Mouse (Mus musculus) heart, embryonic 11.5 days (tissue): ENCODE measurements around the gene Phtf1. TPM values are rescaled to one million over a fixed set of nuclear protein-coding genes. Genes with fewer than 3 reads are reported as not detected.

Experiments
- ATAC-seq: fragments of 200-750 bp; cut with Nextera tagmentation; replicated peaks from 2 replicates; pipeline ENCODE4 v1.8.0; 2017; ENCODE audit warnings: moderate library complexity; ENCODE audit not compliant: insufficient number of reproducible peaks, low FRiP score, low TSS enrichment
- H3K27ac ChIP-seq: fragments of 300-500 bp; sonication (generic); 2 replicates; pipeline ENCODE4 v1.5.1; 2014; ENCODE audit warnings: mild to moderate bottlenecking, low read depth, low read length
- H3K27me3 ChIP-seq: fragments of 300-500 bp; sonication (generic); 2 replicates; pipeline ENCODE4 v1.6.1; 2014; ENCODE audit warnings: mild to moderate bottlenecking, low read length, mixed read lengths; ENCODE audit not compliant: control insufficient read depth, insufficient read depth
- H3K36me3 ChIP-seq: fragments of 300-500 bp; sonication (generic); 2 replicates; pipeline ENCODE4 v1.6.1; 2014; ENCODE audit warnings: mild to moderate bottlenecking, low read length, moderate library complexity, mixed read lengths; ENCODE audit not compliant: control insufficient read depth, insufficient read depth
- H3K4me1 ChIP-seq: fragments of 300-500 bp; sonication (generic); 2 replicates; pipeline ENCODE4 v1.6.1; 2014; ENCODE audit warnings: low read length; ENCODE audit not compliant: control insufficient read depth, insufficient read depth
- H3K4me2 ChIP-seq: fragments of 300-500 bp; sonication (generic); 2 replicates; pipeline ENCODE4 v1.6.1; 2014; ENCODE audit warnings: mild to moderate bottlenecking, moderate library complexity
- H3K4me3 ChIP-seq: fragments of 300-500 bp; sonication (generic); 2 replicates; pipeline ENCODE4 v1.5.1; 2014; ENCODE audit warnings: low read depth, low read length
- H3K9ac ChIP-seq: fragments of 300-500 bp; sonication (generic); 2 replicates; pipeline ENCODE4 v1.6.1; 2014; ENCODE audit warnings: mild to moderate bottlenecking, low read depth, low read length, moderate library complexity
- H3K9me3 ChIP-seq: fragments of 300-500 bp; sonication (generic); replicated peaks from 2 replicates; pipeline ENCODE4 v1.6.1; 2016; ENCODE audit warnings: low read length; ENCODE audit not compliant: control insufficient read depth
- WGBS: fragments of 180-500 bp; shearing (Covaris S2); extraction: QIAGEN DNeasy Blood & Tissue Kit; methylation state at CpG from one replicate; pipeline ENCODE4 v1.1.7; 2014; ENCODE audit not compliant: insufficient replicate concordance; 5-methylcytosine and 5-hydroxymethylcytosine counted together
- polyA plus RNA-seq: library from polyadenylated mRNA; unstranded; fragments of >200 nt; fragmentation: Nextera tagmentation; extraction: Ambion mirVana; gene quantifications from 2 replicates; pipeline ENCODE4 v1.2.1, GENCODE M21; 2014

The Phtf1 gene
- polyA plus RNA-seq, 1 experiment from 2014 or later, result 18.9 TPM

GRCm38 (mm10) chr3:104007479-104007878 is 39.6 kb downstream of the Phtf1 start:
- H3K4me1 ChIP-seq, result no peaks in the 10 kb centered on the region
- peaks cover 12% of the 10 kb centered on the region for H3K36me3 ChIP-seq
- H3K27me3 ChIP-seq, result no peaks in the 10 kb centered on the region
- 89% methylated on average over 8 of the region's 8 CpGs for WGBS
- H3K9me3 ChIP-seq, result no peaks in the 10 kb centered on the region
- H3K4me3 ChIP-seq, result no peak overlapping the region
- ATAC-seq, result no peak
- no peak overlapping the region for H3K4me2 ChIP-seq
- no peak overlapping the region for H3K9ac ChIP-seq
- H3K27ac ChIP-seq, result no peak overlapping the region

- ATAC-seq, result no peak
Measured at GRCm38 (mm10) chr3:104009924-104010662, 42.2 kb downstream of the Phtf1 start.

GRCm38 (mm10) chr3:104011972-104012371 is 44.1 kb downstream of the Phtf1 start:
- no peak overlapping the region for H3K4me2 ChIP-seq
- H3K4me3 ChIP-seq, result no peak overlapping the region
- peaks cover 16% of the 10 kb centered on the region for H3K36me3 ChIP-seq
- no peaks in the 10 kb centered on the region for H3K27me3 ChIP-seq
- no peak overlapping the region for H3K27ac ChIP-seq
- H3K9me3 ChIP-seq, result no peaks in the 10 kb centered on the region
- no peak for ATAC-seq
- WGBS, result 82% methylated on average over 2 of the region's 2 CpGs
- no peak overlapping the region for H3K9ac ChIP-seq
- H3K4me1 ChIP-seq, result no peaks in the 10 kb centered on the region

More at GRCm38 (mm10) chr3:104009924-104010662, 42.2 kb downstream of the Phtf1 start:
- WGBS, result 84% methylated on average over 5 of the region's 5 CpGs
- Histone ChIP-seq H3K27me3 (no peaks in the 10 kb centered on the region), H3K9ac (no peak overlapping the region), H3K9me3 (no peaks in the 10 kb centered on the region), H3K27ac (no peak overlapping the region), H3K36me3 (peaks cover 11% of the 10 kb centered on the region), H3K4me3 (no peak overlapping the region), H3K4me1 (no peaks in the 10 kb centered on the region), H3K4me2 (no peak overlapping the region)

GRCm38 (mm10) chr3:104017931-104018330 is 50.0 kb downstream of the Phtf1 start:
- H3K4me2 ChIP-seq, result no peak overlapping the region
- no peaks in the 10 kb centered on the region for H3K27me3 ChIP-seq
- peaks cover 18% of the 10 kb centered on the region for H3K36me3 ChIP-seq
- WGBS, result 84% methylated on average over 3 of the region's 3 CpGs
- H3K4me3 ChIP-seq, result no peak overlapping the region
- no peaks in the 10 kb centered on the region for H3K9me3 ChIP-seq
- H3K9ac ChIP-seq, result no peak overlapping the region
- no peak overlapping the region for H3K27ac ChIP-seq
- ATAC-seq, result no peak
- H3K4me1 ChIP-seq, result no peaks in the 10 kb centered on the region

GRCm38 (mm10) chr3:104019453-104019852 is 51.5 kb downstream of the Phtf1 start:
- Histone ChIP-seq H3K27me3 (no peaks in the 10 kb centered on the region), H3K9ac (no peak overlapping the region), H3K9me3 (no peaks in the 10 kb centered on the region), H3K4me3 (no peak overlapping the region), H3K4me1 (no peaks in the 10 kb centered on the region), H3K4me2 (no peak overlapping the region), H3K27ac (no peak overlapping the region), H3K36me3 (peaks cover 16% of the 10 kb centered on the region)
- 70% methylated on average over 4 of the region's 4 CpGs for WGBS
- ATAC-seq, result no peak

- 84% methylated on average over 12 of the region's 12 CpGs for WGBS
Measured at GRCm38 (mm10) chr3:104020101-104020500, 52.2 kb downstream of the Phtf1 start.

GRCm38 (mm10) chr3:104026938-104027337 is 59.0 kb downstream of the Phtf1 start:
- Histone ChIP-seq H3K4me3 (no peak overlapping the region), H3K4me2 (no peak overlapping the region), H3K9me3 (no peaks in the 10 kb centered on the region), H3K4me1 (peaks cover under 1% of the 10 kb centered on the region; the same call in 1 of the 2 replicates), H3K27me3 (no peaks in the 10 kb centered on the region), H3K9ac (no peak overlapping the region), H3K27ac (no peak overlapping the region), H3K36me3 (peaks cover 5% of the 10 kb centered on the region; the same call in 1 of the 2 replicates)
- no peak for ATAC-seq
- 64% methylated on average over 3 of the region's 3 CpGs for WGBS

More at GRCm38 (mm10) chr3:104020101-104020500, 52.2 kb downstream of the Phtf1 start:
- Histone ChIP-seq H3K9me3 (no peaks in the 10 kb centered on the region), H3K27me3 (no peaks in the 10 kb centered on the region), H3K36me3 (peaks cover 14% of the 10 kb centered on the region), H3K4me2 (no peak overlapping the region), H3K4me1 (no peaks in the 10 kb centered on the region), H3K27ac (no peak overlapping the region), H3K4me3 (no peak overlapping the region), H3K9ac (no peak overlapping the region)
- ATAC-seq, result no peak

GRCm38 (mm10) chr3:104032086-104032485 is 64.2 kb downstream of the Phtf1 start:
- no peak overlapping the region for H3K9ac ChIP-seq
- no peaks in the 10 kb centered on the region for H3K9me3 ChIP-seq
- H3K4me2 ChIP-seq, result no peak overlapping the region
- H3K36me3 ChIP-seq, result peaks cover 5% of the 10 kb centered on the region; the same call in 1 of the 2 replicates
- 74% methylated on average over 1 of the region's 1 CpGs for WGBS
- H3K27ac ChIP-seq, result no peak overlapping the region
- no peaks in the 10 kb centered on the region for H3K27me3 ChIP-seq
- H3K4me3 ChIP-seq, result no peak overlapping the region
- no peak for ATAC-seq
- H3K4me1 ChIP-seq, result peaks cover 3% of the 10 kb centered on the region; the same call in 1 of the 2 replicates

- Histone ChIP-seq H3K9me3 (no peaks in the 10 kb centered on the region), H3K4me1 (peaks cover 3% of the 10 kb centered on the region; the same call in 1 of the 2 replicates), H3K27me3 (no peaks in the 10 kb centered on the region), H3K4me3 (no peak overlapping the region), H3K4me2 (no peak overlapping the region), H3K9ac (no peak overlapping the region), H3K36me3 (0 out of 2 replicates have a peak, but pooled peaks cover 2% of the 10 kb centered on the region), H3K27ac (no peak overlapping the region)
- 91% methylated on average over 1 of the region's 1 CpGs for WGBS
- no peak for ATAC-seq
Measured at GRCm38 (mm10) chr3:104032747-104033146, 64.8 kb downstream of the Phtf1 start.
